Mouse (Mus musculus): ENCODE results near the gene Slc17a9. TPM values are rescaled to one million over a fixed set of nuclear protein-coding genes. Genes with fewer than 3 reads are reported as not detected.

Slc17a9 gene
- polyA plus RNA-seq (2014; fragmentation: Illumina TruSeq; extraction: RNeasy Lipid Tissue Mini Kit (QIAGEN cat#74804); ENCODE audit: low replicate concordance) = 0.19 TPM

GRCm38 (mm10) chr2:180724585-180725413 lies at the start of gene Slc17a9:
TSS of gene Slc17a9 (plus strand) at chr2:180725263.

GRCm38 (mm10) chr2:180709923-180710272 lies 15.2 kb upstream of the Slc17a9 start, which contains the start of the genes Dido1 and Gid8:
TSS of gene Dido1 (minus strand) at chr2:180709999.
TSS of gene Gid8 (plus strand) at chr2:180710117.

GRCm38 (mm10) chr2:180776793-180777192 lies 51.7 kb downstream of the Slc17a9 start, which contains the start of gene Bhlhe23:
TSS of gene Bhlhe23 (minus strand) at chr2:180776900.

Other genes starting within 250 kb of the Slc17a9 start
- not detected for gene Ntsr1, start 225.3 kb upstream of the Slc17a9 start, polyA plus RNA-seq (2014; fragmentation: Illumina TruSeq; extraction: RNeasy Lipid Tissue Mini Kit (QIAGEN cat#74804); ENCODE audit: low replicate concordance)
- gene Mrgbp, start 144.0 kb upstream of the Slc17a9 start, polyA plus RNA-seq (2014; fragmentation: Illumina TruSeq; extraction: RNeasy Lipid Tissue Mini Kit (QIAGEN cat#74804); ENCODE audit: low replicate concordance) = 13.8 TPM
- gene Ogfr, start 136.0 kb upstream of the Slc17a9 start, polyA plus RNA-seq (2014; fragmentation: Illumina TruSeq; extraction: RNeasy Lipid Tissue Mini Kit (QIAGEN cat#74804); ENCODE audit: low replicate concordance) = 13.2 TPM
- gene Col9a3, start 127.5 kb upstream of the Slc17a9 start, polyA plus RNA-seq (2014; fragmentation: Illumina TruSeq; extraction: RNeasy Lipid Tissue Mini Kit (QIAGEN cat#74804); ENCODE audit: low replicate concordance) = 0.22 TPM
- 0.19 TPM for gene Tcfl5, start 82.6 kb upstream of the Slc17a9 start, polyA plus RNA-seq (2014; fragmentation: Illumina TruSeq; extraction: RNeasy Lipid Tissue Mini Kit (QIAGEN cat#74804); ENCODE audit: low replicate concordance)
- 28.1 TPM for gene Dido1, start 15.3 kb upstream of the Slc17a9 start, polyA plus RNA-seq (2014; fragmentation: Illumina TruSeq; extraction: RNeasy Lipid Tissue Mini Kit (QIAGEN cat#74804); ENCODE audit: low replicate concordance)
- gene Gid8, start 15.1 kb upstream of the Slc17a9 start, polyA plus RNA-seq (2014; fragmentation: Illumina TruSeq; extraction: RNeasy Lipid Tissue Mini Kit (QIAGEN cat#74804); ENCODE audit: low replicate concordance) = 45.2 TPM
- gene Bhlhe23, start 51.6 kb downstream of the Slc17a9 start, polyA plus RNA-seq (2014; fragmentation: Illumina TruSeq; extraction: RNeasy Lipid Tissue Mini Kit (QIAGEN cat#74804); ENCODE audit: low replicate concordance) = not detected
- 37.1 TPM for gene Ythdf1, start 195.7 kb downstream of the Slc17a9 start, polyA plus RNA-seq (2014; fragmentation: Illumina TruSeq; extraction: RNeasy Lipid Tissue Mini Kit (QIAGEN cat#74804); ENCODE audit: low replicate concordance)
- not detected for gene Birc7, start 203.8 kb downstream of the Slc17a9 start, polyA plus RNA-seq (2014; fragmentation: Illumina TruSeq; extraction: RNeasy Lipid Tissue Mini Kit (QIAGEN cat#74804); ENCODE audit: low replicate concordance)
- gene Nkain4, start 229.4 kb downstream of the Slc17a9 start, polyA plus RNA-seq (2014; fragmentation: Illumina TruSeq; extraction: RNeasy Lipid Tissue Mini Kit (QIAGEN cat#74804); ENCODE audit: low replicate concordance) = not detected
- 3.7 TPM for gene Arfgap1, start 242.0 kb downstream of the Slc17a9 start, polyA plus RNA-seq (2014; fragmentation: Illumina TruSeq; extraction: RNeasy Lipid Tissue Mini Kit (QIAGEN cat#74804); ENCODE audit: low replicate concordance)

Measured in small intestine, adult 10 weeks (tissue).